Mouse (Mus musculus) cerebellum, adult 11 months (tissue): ENCODE data around the gene Smyd1.

Source experiments
- DNase-seq: peaks from one replicate; pipeline ENCODE4 v3.0.0; 2022

Gene Smyd1

GRCm38 (mm10) chr6:71201925-71202324, 120.1 kb downstream of the Smyd1 start:
- DNase-seq: no peak

GRCm38 (mm10) chr6:71199612-71200011, 122.4 kb downstream of the Smyd1 start, which contains the start of gene Fabp1:
TSS of gene Fabp1 (plus strand) at chr6:71199827.
- no peak for DNase-seq

- no peak for DNase-seq
Measured at GRCm38 (mm10) chr6:71197636-71198535, 124.1 kb downstream of the Smyd1 start.

- no peak for DNase-seq
Measured at GRCm38 (mm10) chr6:71196107-71196506, 125.9 kb downstream of the Smyd1 start.

- DNase-seq: no peak
Measured at GRCm38 (mm10) chr6:71193151-71193740, 128.8 kb downstream of the Smyd1 start.

GRCm38 (mm10) chr6:71190501-71190900, 131.5 kb downstream of the Smyd1 start:
- no peak for DNase-seq

GRCm38 (mm10) chr6:71189578-71189977, 132.5 kb downstream of the Smyd1 start:
- no peak for DNase-seq

- DNase-seq: no peak
Measured at GRCm38 (mm10) chr6:71184941-71185604, 137.0 kb downstream of the Smyd1 start.

- no peak for DNase-seq
Measured at GRCm38 (mm10) chr6:71180596-71180995, 141.4 kb downstream of the Smyd1 start.

GRCm38 (mm10) chr6:71172812-71173580, 149.0 kb downstream of the Smyd1 start:
- DNase-seq: no peak

GRCm38 (mm10) chr6:71166551-71167169, 155.4 kb downstream of the Smyd1 start:
- no peak for DNase-seq

GRCm38 (mm10) chr6:71164394-71164793, 157.6 kb downstream of the Smyd1 start:
- DNase-seq: no peak
